Mouse (Mus musculus): ENCODE measurements around the gene Gmpr.

Gmpr gene

DNA sequence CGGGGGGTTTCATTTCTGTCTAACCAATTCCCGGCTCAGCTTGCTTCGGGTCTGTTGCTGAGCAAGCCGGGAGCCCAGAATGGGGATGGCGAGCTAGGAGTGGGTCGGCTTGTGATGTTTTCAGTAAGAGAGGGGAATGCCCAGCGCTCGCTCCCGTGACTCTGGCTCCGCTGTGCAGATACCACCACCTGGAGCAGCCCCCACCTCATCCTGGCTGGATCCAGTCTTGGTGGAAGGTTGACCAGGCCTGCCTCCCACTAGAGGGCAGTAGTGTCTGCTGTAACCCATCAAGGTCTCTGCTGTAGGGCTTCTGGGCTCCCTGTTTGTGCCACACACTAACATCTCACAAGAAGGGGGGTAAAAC is 31.9 kb downstream of the Gmpr start:
- DNase-seq (ENCODE audit: low spot score) = peak; percentile 70

DNA sequence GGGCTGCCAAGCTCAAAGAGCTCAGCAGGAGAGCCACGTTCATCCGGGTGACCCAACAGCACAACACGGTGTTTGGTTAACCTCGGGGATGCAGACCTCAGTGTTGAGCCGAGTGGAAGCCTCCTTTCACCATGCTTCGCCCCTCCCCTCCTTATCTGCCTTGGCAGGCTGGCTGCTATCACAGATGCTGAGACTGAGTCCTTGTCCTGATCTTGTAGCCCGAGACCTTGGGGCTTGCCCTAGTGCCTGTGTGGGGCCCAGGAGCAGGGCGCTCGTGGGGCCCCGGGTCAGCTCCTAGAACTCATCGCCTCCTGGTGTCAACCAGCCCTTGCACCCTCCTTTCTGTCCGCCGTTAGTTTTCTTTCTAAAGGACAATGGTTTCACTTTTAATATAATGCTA is 38.7 kb downstream of the Gmpr start:
- DNase-seq (ENCODE audit: low spot score) = no peak

- no peak for DNase-seq (ENCODE audit: low spot score)
These were observed 39.7 kb downstream of the Gmpr start for GRCm38 (mm10) chr13:45546946-45547345.

DNA sequence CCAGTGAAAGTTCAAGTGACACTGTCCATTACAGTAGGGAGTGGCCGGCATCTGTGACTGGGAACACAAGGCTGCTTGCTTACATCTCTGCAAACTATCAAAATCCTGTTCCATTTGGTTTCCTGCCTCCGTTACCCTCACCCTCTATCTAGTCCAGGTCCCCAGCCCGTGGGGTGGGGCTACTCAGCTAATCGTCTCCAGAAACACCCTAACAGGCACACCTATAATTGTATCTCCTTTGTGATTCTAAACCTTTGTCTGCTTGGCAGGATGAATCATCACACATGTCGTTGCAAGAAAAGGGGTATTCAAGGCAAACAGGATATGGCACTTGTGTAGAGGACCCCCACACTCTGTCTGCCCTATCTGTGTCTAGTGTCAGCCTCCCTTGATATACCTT is 40.3 kb downstream of the Gmpr start:
- no peak for DNase-seq (ENCODE audit: low spot score)

GRCm38 (mm10) chr13:45553674-45554073 is 46.4 kb downstream of the Gmpr start:
- no peak for DNase-seq (ENCODE audit: low spot score)

DNA sequence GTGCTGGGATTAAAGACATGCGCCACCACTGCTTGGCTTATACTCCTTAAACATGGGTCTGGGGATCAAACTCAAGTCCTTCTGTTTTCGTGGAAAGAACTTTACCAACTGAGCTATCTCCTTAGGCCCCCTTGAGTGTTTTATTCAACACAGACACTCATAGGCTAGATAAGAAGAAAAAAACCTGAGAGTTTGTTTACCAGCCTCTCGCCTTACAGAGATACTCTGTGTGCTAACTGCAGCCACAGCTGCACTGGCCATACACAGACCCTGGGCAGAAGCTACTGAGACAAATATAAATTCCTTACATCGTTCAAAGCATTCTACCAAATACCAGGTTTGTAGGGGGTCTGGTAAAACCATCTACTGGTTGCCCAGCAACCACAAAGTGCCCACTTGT is 51.1 kb downstream of the Gmpr start:
- no peak for DNase-seq (ENCODE audit: low spot score)

- no peak for DNase-seq (ENCODE audit: low spot score)
These were observed 52.0 kb downstream of the Gmpr start for GRCm38 (mm10) chr13:45559258-45559657.

GRCm38 (mm10) chr13:45560543-45560942 is 53.3 kb downstream of the Gmpr start:
- no peak for DNase-seq (ENCODE audit: low spot score)

- no peak for DNase-seq (ENCODE audit: low spot score)
These were observed 54.8 kb downstream of the Gmpr start for GRCm38 (mm10) chr13:45562011-45562410.

GRCm38 (mm10) chr13:45564946-45565345 is 57.7 kb downstream of the Gmpr start:
- no peak for DNase-seq (ENCODE audit: low spot score)

GRCm38 (mm10) chr13:45569932-45570331 is 62.7 kb downstream of the Gmpr start:
- no peak for DNase-seq (ENCODE audit: low spot score)

- DNase-seq (ENCODE audit: low spot score) = peak; percentile 68
These were observed 64.6 kb downstream of the Gmpr start for GRCm38 (mm10) chr13:45571795-45572262.

DNA sequence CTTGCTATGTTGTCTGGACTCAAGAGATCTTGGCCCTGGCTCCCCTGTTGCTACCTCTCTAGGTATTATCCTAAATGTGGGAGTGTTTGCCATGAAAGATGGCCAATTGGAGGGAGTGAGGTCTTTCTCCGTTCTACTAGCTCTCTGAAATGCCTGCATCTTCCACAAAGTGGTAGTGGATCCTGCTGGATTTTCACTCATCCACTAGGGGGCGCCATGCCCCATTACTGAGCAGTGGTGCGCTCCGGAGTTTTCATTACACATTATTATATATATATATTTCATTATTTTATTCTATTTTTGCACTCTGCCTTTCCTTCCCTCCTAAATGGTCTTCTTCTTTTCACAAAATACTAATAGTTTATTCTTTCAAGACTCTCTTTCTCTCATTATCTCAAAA is 65.5 kb downstream of the Gmpr start:
- DNase-seq (ENCODE audit: low spot score) = peak; percentile 38

DNA sequence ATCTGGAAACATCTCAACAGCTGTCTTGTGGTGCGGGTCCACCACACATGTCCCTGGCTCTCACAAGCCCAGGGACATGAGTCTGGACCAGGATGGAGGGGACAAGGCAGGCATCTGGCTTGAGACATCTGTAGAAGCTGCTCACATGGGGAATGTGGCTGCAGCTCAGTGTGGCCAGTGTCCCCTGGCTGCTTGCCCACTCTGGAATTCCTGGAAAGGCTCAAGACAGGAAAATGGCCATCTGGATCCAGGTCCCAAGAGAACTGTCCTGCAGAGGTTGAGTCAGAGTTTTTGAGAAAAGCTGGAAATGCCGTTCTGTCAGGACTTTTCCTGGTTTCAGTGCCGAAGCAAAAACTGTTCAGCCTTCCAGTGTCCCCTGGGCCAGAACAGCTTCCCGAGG is 68.9 kb downstream of the Gmpr start:
- DNase-seq (ENCODE audit: low spot score) = peak; percentile 53

- no peak for DNase-seq (ENCODE audit: low spot score)
These were observed 70.1 kb downstream of the Gmpr start for GRCm38 (mm10) chr13:45577366-45577765.

- DNase-seq (ENCODE audit: low spot score) = no peak
These were observed 70.5 kb downstream of the Gmpr start for GRCm38 (mm10) chr13:45577784-45578183.

- DNase-seq (ENCODE audit: low spot score) = no peak
These were observed 72.5 kb downstream of the Gmpr start for GRCm38 (mm10) chr13:45579751-45580150.

DNA sequence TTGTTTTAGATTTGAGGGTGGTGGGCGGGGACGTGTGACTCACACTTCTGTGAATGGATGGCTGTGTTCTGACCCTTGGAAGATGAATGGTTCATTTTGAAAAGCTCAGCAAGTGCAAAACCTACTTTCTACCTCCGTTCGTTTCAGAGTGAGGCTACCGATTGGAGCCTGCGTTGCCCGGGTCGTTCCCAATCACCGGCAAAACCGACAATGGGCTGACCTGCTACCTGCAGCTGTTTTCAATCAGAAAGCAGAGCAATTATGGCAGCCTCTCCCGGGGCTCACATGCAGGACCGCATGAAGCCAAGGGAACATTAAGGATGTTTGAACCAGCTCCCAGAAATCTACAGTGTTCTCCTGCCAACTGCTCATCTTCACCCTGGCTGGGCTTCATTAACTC is 75.0 kb downstream of the Gmpr start:
- DNase-seq (ENCODE audit: low spot score) = no peak

- no peak for DNase-seq (ENCODE audit: low spot score)
These were observed 75.8 kb downstream of the Gmpr start for GRCm38 (mm10) chr13:45583061-45583460.

- no peak for DNase-seq (ENCODE audit: low spot score)
These were observed 83.7 kb downstream of the Gmpr start for GRCm38 (mm10) chr13:45590898-45591297.

DNA sequence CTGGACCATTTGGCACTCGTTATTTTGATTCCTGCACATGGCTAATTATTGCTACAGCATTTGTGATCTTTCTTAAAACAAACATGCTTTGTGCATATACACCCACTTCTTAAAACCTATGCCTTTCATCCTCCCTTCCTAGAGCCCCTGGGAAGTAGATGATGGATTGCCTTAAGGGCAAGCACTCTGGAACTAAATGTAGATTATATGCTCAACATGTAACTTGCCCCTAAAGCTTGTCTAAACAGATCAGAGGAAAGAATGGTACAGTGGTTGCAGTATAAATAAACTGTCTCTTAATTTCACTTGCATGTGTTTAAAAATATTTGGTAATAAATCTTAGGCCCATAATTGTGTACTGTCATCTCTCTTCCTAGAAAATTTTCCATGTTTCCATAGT is 86.7 kb downstream of the Gmpr start:
- DNase-seq (ENCODE audit: low spot score) = no peak

GRCm38 (mm10) chr13:45595416-45595815 is 88.2 kb downstream of the Gmpr start:
- DNase-seq (ENCODE audit: low spot score) = no peak

GRCm38 (mm10) chr13:45599831-45600230 is 92.6 kb downstream of the Gmpr start:
- no peak for DNase-seq (ENCODE audit: low spot score)

DNA sequence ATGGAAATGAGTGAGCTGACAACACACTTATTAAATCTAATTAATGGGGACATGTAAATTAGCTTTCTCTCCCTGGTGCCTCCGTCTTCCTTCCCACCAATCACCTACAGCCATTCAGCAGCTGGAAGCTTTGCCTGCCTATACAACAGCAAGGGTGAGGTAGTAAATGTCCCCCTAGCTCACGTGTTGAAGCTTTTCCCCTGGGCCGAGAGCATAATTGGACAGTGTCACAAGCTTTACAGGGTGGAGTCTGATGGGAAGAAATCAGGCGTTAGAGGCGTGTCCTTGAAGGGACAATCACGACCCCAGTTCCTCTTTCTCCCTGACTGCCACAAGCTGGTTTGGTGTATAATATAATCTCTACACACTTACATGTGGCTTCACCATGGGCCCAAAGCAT is 93.2 kb downstream of the Gmpr start:
- no peak for DNase-seq (ENCODE audit: low spot score)

Data from lung, postnatal 25 days (tissue).